Mouse (Mus musculus) frontal cortex, postnatal 25 days (tissue): ENCODE data around the gene Acp1.

ENCODE experiments used
- DNase-seq, 2 experiments: peaks; one replicate each; pipeline ENCODE4 v3.0.0; 2022; ENCODE audit warnings: low spot score in 2 of 2

The Acp1 gene

GRCm38 (mm10) chr12:30911261-30912047, at the start of gene Acp1, which contains the start of gene Sh3yl1:
Gene Acp1 (minus strand): TSS chr12:30911589.
Gene Sh3yl1 (plus strand): TSS chr12:30911668.
- peak; percentile 90 to 92 for DNase-seq

DNA sequence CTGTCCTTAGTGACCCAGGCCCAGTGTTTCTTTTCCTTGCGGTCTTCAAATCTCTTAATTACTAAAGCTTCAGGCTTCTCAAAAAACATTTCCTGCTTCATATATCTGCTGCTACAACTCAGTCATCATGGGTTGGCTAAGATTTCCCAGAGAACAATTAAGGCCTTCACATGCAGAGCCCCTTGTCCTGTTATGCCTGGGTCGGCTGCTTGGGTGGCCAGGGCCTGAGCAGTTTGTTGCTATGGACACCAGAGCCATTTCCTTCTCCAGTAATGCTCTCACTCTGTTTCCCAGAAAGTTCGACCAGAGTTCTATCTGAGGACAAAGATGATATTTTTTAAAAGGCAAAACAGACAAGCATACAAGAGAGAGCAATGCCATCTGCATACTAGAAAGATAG, 32.8 kb upstream of the Acp1 start:
- no peak for DNase-seq

GRCm38 (mm10) chr12:30943057-30943986, 31.9 kb upstream of the Acp1 start:
- no peak for DNase-seq

- DNase-seq, result no peak
Measured at GRCm38 (mm10) chr12:30936899-30937298, 25.5 kb upstream of the Acp1 start.

- no peak for DNase-seq
Measured at GRCm38 (mm10) chr12:30933299-30933698, 21.9 kb upstream of the Acp1 start.

GRCm38 (mm10) chr12:30928182-30928581, 16.8 kb upstream of the Acp1 start:
- no peak for DNase-seq

- DNase-seq, result no peak
Measured at GRCm38 (mm10) chr12:30922401-30922800, 11.0 kb upstream of the Acp1 start.

DNA sequence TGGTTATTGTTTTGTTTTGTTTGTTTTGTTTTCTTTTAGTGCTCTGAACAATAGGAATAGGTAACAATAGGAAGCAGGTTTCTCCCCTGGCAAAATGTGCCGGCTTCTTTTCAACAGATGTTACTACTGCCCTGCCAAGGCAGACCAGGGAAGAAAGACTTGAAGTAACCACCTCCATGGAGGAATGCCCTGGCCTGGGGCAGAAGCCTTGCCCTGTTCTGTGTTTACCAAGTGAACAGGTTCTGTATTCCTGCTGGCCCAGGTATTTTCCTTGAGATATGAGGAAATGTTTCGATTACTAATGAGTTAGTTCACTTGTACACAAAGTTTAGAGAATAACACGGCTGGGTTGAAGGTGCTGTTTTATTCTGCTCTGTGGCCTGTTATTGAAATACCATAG, 1.5 kb upstream of the Acp1 start:
- no peak for DNase-seq

DNA sequence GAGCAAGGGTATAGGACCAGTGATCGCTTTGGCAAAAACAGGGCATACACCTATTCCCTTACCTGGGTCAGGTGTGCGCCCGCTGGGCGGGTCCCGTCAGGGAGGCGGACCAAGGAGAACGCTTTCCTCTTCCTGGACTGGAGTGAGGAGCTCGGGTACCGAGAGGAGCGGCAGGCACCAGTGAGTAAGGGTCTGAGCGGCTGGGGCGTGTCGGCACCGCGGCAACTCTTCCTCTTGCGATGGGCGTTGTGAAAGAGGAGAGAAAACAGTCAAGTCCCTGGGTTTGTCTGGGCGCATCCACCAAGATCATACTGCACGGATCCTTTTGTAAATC, 626 bp upstream of the Acp1 start:
- peak in 1 of 2 experiments; percentile 12 for DNase-seq

- no peak for DNase-seq
Measured at GRCm38 (mm10) chr12:30910860-30911259, 529 bp downstream of the Acp1 start.

- DNase-seq, result no peak
Measured at GRCm38 (mm10) chr12:30909881-30910280, 1.5 kb downstream of the Acp1 start.

GRCm38 (mm10) chr12:30908658-30909057, 2.7 kb downstream of the Acp1 start:
- DNase-seq, result no peak

DNA sequence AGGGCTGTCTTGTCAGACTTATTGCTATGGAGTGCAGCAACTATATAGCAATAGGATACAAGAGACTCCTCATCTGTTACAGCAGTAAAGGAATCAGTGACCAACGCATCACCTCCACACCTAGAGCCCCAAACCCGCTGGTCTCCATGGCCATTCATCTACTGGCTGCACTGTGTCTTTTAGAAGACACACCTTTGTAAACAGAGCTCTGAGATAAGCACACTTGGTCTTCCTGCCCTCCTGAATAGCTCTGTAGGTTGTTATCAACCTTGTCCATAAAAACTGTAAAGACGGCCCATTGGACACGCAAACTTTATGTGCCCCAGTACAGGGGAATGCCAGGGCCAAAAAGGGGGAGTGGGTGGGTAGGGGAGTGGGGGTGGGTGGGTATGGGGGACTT, 14.3 kb downstream of the Acp1 start:
- no peak for DNase-seq

- no peak for DNase-seq
Measured at GRCm38 (mm10) chr12:30891438-30891837, 20.0 kb downstream of the Acp1 start.

DNA sequence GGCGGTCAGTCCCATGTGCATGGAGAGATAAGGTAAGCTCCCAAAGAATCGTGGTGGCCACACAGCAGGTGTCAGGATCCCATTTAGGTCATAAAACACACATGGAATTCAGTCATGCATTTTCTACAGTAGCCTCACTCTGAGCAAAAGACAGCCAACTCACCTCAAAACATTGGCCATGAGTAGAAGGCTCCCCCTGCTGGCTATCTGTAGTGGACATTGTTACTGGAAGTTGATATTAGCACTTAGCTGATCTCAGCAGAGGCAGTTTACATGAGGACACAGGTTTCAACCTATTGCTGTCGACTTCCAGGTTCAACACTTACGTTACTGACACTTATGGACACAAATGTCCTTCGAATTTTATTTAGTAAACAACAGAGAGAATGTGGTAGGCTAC, 21.3 kb downstream of the Acp1 start:
- DNase-seq, result peak; percentile 48 to 63

GRCm38 (mm10) chr12:30888003-30888402, 23.4 kb downstream of the Acp1 start:
- no peak for DNase-seq

GRCm38 (mm10) chr12:30885891-30886290, 25.5 kb downstream of the Acp1 start:
- DNase-seq, result no peak

GRCm38 (mm10) chr12:30884622-30885230, 26.7 kb downstream of the Acp1 start:
- DNase-seq, result no peak

- no peak for DNase-seq
Measured at GRCm38 (mm10) chr12:30883986-30884621, 27.3 kb downstream of the Acp1 start, which contains the start of gene Alkal2. Gene Alkal2 (plus strand): TSS chr12:30884322.

DNA sequence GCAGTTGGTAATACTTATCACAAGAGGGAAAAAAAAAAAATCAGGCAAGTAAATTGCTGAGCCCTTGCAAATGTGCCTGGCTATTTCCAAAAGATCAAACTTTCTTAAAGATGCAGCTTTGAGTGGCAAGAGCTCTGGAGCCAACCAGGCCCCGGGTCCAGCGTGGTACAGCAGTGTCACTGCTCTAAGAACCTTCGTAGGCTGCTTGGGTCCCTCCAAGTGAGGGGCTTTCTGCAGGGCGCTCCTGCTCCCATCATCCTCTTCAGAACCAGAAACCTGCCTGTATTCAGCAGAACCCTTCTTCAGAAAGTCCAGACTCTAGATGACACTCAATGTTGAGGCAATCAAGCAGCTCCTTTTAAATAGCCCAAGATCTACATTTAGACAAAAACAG, 27.8 kb downstream of the Acp1 start:
- no peak for DNase-seq

DNA sequence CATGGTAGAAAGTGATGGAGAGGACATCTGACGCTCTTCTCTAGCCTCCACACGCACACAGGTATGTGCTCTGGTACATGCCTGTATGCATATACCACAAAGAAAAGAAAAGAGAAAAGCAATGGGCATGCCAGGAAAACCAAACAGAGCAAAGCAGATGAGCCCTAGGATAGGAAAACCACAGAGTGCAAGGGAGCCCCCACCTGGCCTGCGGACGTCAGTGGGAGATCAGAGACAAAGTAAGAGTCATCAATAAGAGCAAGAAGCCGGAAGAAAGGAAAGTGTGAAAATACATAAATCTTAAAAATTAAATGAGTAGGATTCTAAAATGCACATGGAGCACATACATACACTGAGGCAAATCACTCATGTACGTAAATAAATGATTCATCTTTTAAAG, 31.9 kb downstream of the Acp1 start:
- no peak for DNase-seq

GRCm38 (mm10) chr12:30865781-30866180, 45.6 kb downstream of the Acp1 start:
- no peak for DNase-seq
